Mouse (Mus musculus) liver, embryonic 11.5 days (tissue): ENCODE data around the gene Rnf135. TPM values are rescaled to one million over a fixed set of nuclear protein-coding genes. Genes with fewer than 3 reads are reported as not detected.

ENCODE experiments used
- ATAC-seq: fragments of 200-750 bp; cut with Nextera tagmentation; replicated peaks from 2 replicates; pipeline ENCODE4 v1.8.0; 2017; ENCODE audit warnings: moderate number of reproducible peaks, mild to moderate bottlenecking, moderate TSS enrichment, moderate library complexity; ENCODE audit not compliant: low FRiP score
- DNase-seq: peaks from one replicate; pipeline ENCODE4 v3.0.0-alpha.2; 2017; ENCODE audit warnings: low spot score
- H3K27ac ChIP-seq: fragments of 300-500 bp; sonication (generic); 2 replicates; pipeline ENCODE4 v1.5.1; 2014; ENCODE audit warnings: mild to moderate bottlenecking, low read depth, low read length, control low read depth
- H3K27me3 ChIP-seq: fragments of 300-500 bp; sonication (generic); replicated peaks from 2 replicates; pipeline ENCODE4 v1.6.1; 2014; ENCODE audit warnings: low read length, mixed read lengths; ENCODE audit not compliant: control insufficient read depth, insufficient read depth
- H3K36me3 ChIP-seq: fragments of 300-500 bp; sonication (generic); 2 replicates; pipeline ENCODE4 v1.6.1; 2014; ENCODE audit warnings: mild to moderate bottlenecking, low read length, moderate library complexity, mixed read lengths; ENCODE audit not compliant: control insufficient read depth, insufficient read depth
- H3K4me1 ChIP-seq: fragments of 300-500 bp; sonication (generic); replicated peaks from 2 replicates; pipeline ENCODE4 v1.6.1; 2014; ENCODE audit warnings: low read length, mixed read lengths; ENCODE audit not compliant: control insufficient read depth, insufficient read depth
- H3K4me2 ChIP-seq: fragments of 300-500 bp; sonication (generic); 2 replicates; pipeline ENCODE4 v1.6.1; 2014; ENCODE audit warnings: mild to moderate bottlenecking, control low read depth, moderate library complexity
- H3K4me3 ChIP-seq: fragments of 300-500 bp; sonication (generic); 2 replicates; pipeline ENCODE4 v1.5.1; 2014; ENCODE audit warnings: low read depth, low read length, control low read depth
- H3K9ac ChIP-seq: fragments of 300-500 bp; sonication (generic); 2 replicates; pipeline ENCODE4 v1.6.1; 2014; ENCODE audit warnings: low read depth, low read length, control low read depth
- H3K9me3 ChIP-seq: fragments of 300-500 bp; sonication (generic); 2 replicates; pipeline ENCODE4 v1.6.1; 2016; ENCODE audit warnings: low read length, inconsistent platforms, mixed read lengths; ENCODE audit not compliant: control insufficient read depth
- WGBS: fragments of 180-500 bp; shearing (Covaris S2); extraction: QIAGEN DNeasy Blood & Tissue Kit; methylation state at CpG from one replicate; pipeline ENCODE4 v1.1.7; 2014; 5-methylcytosine and 5-hydroxymethylcytosine counted together
- polyA plus RNA-seq: library from polyadenylated mRNA; unstranded; fragments of >200 nt; fragmentation: Nextera tagmentation; extraction: Ambion mirVana; gene quantifications from 2 replicates; pipeline ENCODE4 v1.2.1, GENCODE M21; 2014

Gene Rnf135
- polyA plus RNA-seq, 1 experiment from 2014 or later: 5.9 TPM

DNA sequence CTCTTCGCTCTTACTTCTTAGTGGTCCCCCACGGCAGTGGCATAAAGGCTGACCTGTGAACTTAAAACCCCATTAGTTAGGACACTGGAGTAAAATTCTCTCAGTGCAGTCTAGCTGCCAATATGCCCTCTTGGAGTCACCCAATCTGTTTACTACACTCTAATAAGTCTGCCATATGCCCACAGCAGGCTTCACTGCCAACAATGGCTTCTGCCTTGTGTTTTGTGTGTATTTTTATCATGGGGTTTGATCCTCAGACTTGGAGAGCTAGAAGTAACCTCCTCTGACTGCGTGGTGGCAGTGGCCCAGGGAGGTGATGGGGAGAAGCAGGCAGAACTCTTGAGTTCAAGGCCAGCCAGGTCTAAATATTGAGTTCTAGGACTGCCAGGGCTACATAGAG, 20.4 kb downstream of the Rnf135 start:
- 73% methylated on average over 3 of the region's 3 CpGs for WGBS

DNA sequence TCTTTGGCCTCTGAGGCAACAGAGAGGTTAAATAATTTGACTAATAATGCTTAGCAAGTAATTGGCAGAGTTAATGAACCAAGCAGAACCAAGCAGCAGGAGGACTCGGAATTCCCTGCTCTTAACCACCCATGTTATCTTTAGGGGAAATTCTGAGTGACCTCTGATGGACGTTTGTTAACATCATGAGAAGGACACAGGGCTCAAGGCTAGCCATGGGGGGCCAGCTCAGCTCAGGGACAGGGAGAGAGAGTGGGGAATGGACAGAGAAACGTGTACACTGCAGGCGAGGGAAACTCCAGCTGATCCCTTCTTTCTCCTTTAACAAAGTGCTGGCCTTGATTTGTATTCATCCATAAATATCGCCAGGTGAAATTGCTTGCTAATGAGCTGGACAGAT, 21.3 kb downstream of the Rnf135 start:
- DNase-seq: no peak
- no peaks in the 10 kb centered on the region for H3K9me3 ChIP-seq
- 62% methylated on average over 5 of the region's 5 CpGs for WGBS
- H3K27me3 ChIP-seq: no peaks in the 10 kb centered on the region
- no peak for ATAC-seq
- H3K4me3 ChIP-seq: no peak overlapping the region
- H3K27ac ChIP-seq: no peak overlapping the region
- no peak overlapping the region for H3K9ac ChIP-seq
- H3K4me1 ChIP-seq: peaks cover under 1% of the 10 kb centered on the region; the same call in 1 of the 2 replicates
- H3K36me3 ChIP-seq: no peaks in the 10 kb centered on the region
- H3K4me2 ChIP-seq: no peak overlapping the region

More for the DNA sequence above, 20.4 kb downstream of the Rnf135 start:
- no peak overlapping the region for H3K27ac ChIP-seq
- H3K4me2 ChIP-seq: no peak overlapping the region
- no peaks in the 10 kb centered on the region for H3K36me3 ChIP-seq
- H3K9ac ChIP-seq: no peak overlapping the region
- H3K4me3 ChIP-seq: no peak overlapping the region
- no peaks in the 10 kb centered on the region for H3K27me3 ChIP-seq
- no peaks in the 10 kb centered on the region for H3K4me1 ChIP-seq
- H3K9me3 ChIP-seq: no peaks in the 10 kb centered on the region
- ATAC-seq (no peak), DNase-seq (no peak)

DNA sequence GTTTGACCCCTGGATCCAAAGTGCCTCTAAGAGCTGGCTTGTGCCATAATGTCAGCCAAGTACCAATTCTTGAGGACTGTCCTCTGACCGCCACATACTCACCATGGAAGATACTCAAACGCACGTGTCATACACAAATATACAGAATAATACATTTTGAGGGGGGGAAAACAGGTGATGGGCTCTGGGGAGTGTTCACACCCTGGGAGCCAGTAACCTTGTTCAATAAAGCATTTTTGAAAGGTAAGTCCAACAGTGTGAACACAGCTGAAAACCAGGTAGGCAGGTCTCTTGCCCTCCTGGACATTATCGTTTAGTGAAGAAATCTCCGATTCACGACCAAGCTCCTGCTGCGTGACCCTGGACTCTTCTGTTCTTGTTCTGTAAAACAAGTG, 24.8 kb downstream of the Rnf135 start:
- Histone ChIP-seq H3K27ac (no peak overlapping the region), H3K4me1 (peaks cover 10% of the 10 kb centered on the region), H3K4me3 (peak overlapping the region; percentile 80; the same call in 1 of the 2 replicates), H3K9me3 (no peaks in the 10 kb centered on the region), H3K4me2 (no peak overlapping the region), H3K9ac (no peak overlapping the region), H3K36me3 (peaks cover 3% of the 10 kb centered on the region; the same call in 1 of the 2 replicates), H3K27me3 (no peaks in the 10 kb centered on the region)
- 36% methylated on average over 7 of the region's 7 CpGs for WGBS
- DNase-seq (no peak), ATAC-seq (no peak)

DNA sequence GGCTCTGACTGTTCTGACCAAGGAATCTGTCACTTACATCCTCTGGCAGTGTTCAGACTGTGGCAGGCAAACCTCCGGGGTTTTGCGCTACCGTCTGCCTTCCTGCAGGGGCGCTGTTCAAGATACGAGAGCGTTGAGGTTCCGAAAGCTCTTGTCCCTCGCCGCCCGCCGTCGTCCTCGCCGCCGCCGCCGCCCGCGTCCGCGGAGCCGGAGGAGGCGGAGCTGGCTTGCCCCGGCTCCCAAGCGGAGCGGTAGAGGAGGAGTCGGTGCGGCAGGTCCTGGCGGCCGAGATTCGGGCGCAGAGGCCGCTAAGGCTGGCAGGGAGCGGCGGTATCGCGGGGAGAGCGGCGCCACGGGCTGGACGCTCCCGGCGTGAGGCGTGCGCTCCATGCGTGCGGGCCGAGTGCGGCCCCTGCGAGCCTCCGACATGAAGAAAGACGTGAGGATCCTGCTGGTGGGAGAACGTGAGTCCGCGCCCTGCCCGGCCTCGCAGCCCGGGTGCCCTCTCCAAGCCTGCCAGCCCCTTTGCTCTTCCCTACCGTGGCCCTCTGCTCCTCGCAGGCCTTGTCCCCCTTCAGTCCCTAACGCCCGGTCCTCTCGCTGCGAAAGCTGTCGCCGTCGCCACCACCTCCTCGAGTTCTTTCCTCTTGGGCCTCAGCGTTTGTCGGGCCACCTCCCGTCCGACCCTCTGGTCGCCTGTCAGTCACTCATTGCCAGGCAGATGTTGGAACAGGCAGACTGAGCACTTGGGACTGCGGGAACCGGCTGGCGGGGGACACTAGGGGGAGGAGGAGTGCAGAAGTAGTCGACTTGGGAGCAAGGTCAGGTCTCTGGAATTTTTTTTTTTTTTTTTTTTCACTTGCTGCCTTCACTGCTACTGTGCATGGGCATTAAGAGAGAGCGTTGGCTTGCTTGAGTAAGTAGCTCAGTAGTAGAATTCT, 25.5 kb downstream of the Rnf135 start, which contains the start of gene Rhot1:
Gene Rhot1 (plus strand): TSS at position 160 of the 941 bp plus-strand sequence.
- H3K4me2 ChIP-seq: peak within 1 kb of the TSS; percentile 76
- ATAC-seq (peak; percentile 95), DNase-seq (peak; percentile 97)
- H3K36me3 ChIP-seq: peaks cover 3% of the 10 kb centered on the region; the same call in 1 of the 2 replicates
- H3K4me3 ChIP-seq: peak within 1 kb of the TSS; percentile 80
- no peaks in the 10 kb centered on the region for H3K9me3 ChIP-seq
- no peaks in the 10 kb centered on the region for H3K27me3 ChIP-seq
- H3K4me1 ChIP-seq: peaks cover 10% of the 10 kb centered on the region
- under 1% methylated on average over 70 of the region's 78 CpGs for WGBS
- H3K9ac ChIP-seq: peak within 1 kb of the TSS; percentile 86
- peak within 1 kb of the TSS; percentile 90 for H3K27ac ChIP-seq

DNA sequence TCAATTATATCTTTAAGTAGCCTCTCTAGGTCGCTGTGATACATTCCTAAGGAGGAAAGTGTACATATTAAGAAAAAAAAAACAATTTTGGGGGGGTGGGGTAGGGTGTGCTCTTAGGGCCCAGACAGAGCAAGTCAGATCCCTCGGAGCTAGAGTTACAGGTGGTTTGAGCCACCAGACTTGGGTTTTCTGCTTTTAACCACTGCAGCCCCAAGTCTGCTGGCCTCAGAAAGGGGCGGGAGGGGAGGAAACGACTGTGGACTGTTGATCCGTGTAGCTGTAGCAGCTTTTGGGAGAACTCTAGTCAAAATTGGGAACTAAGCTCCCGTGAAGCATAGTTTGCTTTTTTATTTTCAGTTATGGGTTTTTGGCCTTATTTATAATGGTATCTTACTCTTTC, 26.7 kb downstream of the Rnf135 start:
- peak overlapping the region; percentile 80 for H3K4me3 ChIP-seq
- H3K4me1 ChIP-seq: peaks cover 10% of the 10 kb centered on the region
- no peaks in the 10 kb centered on the region for H3K27me3 ChIP-seq
- peak overlapping the region; percentile 76 for H3K4me2 ChIP-seq
- ATAC-seq: no peak
- H3K36me3 ChIP-seq: peaks cover 3% of the 10 kb centered on the region; the same call in 1 of the 2 replicates
- WGBS: 38% methylated on average over 6 of the region's 6 CpGs
- H3K27ac ChIP-seq: no peak overlapping the region
- no peak for DNase-seq
- H3K9ac ChIP-seq: peak overlapping the region; percentile 86; the same call in 1 of the 2 replicates
- no peaks in the 10 kb centered on the region for H3K9me3 ChIP-seq

DNA sequence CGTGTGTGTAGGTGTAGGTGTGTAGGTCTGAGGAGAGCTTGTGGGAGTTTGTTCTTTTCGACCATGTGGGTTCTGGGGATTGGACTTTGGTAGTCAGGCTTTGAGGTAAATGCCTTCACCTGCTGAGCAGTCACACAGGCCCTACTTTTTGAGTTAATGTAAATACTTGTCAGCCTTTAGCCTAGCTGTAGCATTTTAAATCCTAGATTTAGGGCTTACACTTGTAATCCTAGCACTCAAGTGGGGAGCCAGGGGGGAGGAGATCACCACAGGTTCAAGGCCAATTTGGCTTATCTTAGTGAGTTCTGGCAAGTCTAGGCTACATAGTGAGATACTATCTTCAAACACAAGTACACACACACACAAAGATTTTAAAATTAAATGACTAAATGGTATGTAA, 28.6 kb downstream of the Rnf135 start:
- Histone ChIP-seq H3K9ac (no peak overlapping the region), H3K27me3 (no peaks in the 10 kb centered on the region)

DNA sequence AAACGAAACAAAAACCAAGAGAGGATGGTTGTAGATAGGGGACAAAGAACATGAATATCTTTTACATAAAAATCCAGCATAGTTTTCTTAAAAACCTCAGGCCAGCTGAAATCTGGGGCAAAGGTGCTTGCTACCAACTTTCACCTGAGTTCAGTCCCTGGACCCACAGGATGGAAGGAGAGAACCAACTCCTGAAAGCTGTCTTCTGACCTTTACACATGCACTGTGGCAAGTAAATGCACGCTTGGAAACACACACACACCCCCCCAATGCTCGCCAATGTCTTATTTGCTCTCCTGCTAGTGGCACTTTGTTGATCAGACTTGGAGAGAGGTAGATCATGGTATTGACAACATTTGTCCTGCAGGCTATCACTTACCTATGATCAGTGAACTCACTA, 31.6 kb downstream of the Rnf135 start:
- 83% methylated on average over 3 of the region's 3 CpGs for WGBS
- H3K9ac ChIP-seq: no peak overlapping the region
- no peaks in the 10 kb centered on the region for H3K27me3 ChIP-seq
- H3K9me3 ChIP-seq: no peaks in the 10 kb centered on the region
- no peak overlapping the region for H3K4me3 ChIP-seq
- peaks cover 8% of the 10 kb centered on the region for H3K4me1 ChIP-seq
- peaks cover 5% of the 10 kb centered on the region; the same call in 1 of the 2 replicates for H3K36me3 ChIP-seq
- ATAC-seq (no peak), DNase-seq (no peak)
- no peak overlapping the region for H3K27ac ChIP-seq
- H3K4me2 ChIP-seq: no peak overlapping the region

More for the DNA sequence above, 28.6 kb downstream of the Rnf135 start:
- Histone ChIP-seq H3K4me2 (no peak overlapping the region), H3K27ac (no peak overlapping the region), H3K36me3 (peaks cover 5% of the 10 kb centered on the region; the same call in 1 of the 2 replicates), H3K9me3 (no peaks in the 10 kb centered on the region), H3K4me3 (no peak overlapping the region), H3K4me1 (peaks cover 10% of the 10 kb centered on the region)
- ATAC-seq (no peak), DNase-seq (no peak)
- WGBS: 91% methylated on average over 2 of the region's 2 CpGs

DNA sequence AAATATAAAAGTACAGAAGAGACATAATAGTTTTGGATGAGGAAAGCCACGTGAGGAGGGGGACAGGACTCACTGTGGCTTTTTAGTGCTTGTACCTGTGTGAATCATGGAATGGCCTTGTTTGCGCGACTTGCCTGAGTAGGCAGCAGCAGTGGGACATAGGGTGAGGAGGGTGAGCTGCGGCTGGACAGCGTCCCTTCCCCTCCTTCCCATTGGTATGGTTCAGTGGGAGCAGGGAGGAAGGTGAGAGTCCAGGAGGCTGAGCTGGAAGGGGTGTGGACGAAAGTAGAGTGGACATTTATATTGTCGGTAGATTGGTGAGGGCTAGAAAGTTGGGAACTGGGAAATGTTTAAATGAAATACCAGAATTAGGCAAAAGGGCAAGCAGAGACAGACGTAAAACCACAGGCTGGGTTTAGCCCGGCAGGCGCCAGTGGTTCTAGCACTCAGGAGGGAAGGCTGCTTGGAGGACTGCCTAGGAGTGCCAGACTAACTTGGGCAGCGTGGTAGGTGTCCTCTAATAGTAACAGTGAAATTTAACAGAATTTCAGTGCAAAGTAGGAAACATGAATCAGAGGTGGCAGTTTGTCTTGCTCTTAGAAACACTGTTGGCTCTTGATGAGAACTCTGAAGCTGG, 35.1 kb downstream of the Rnf135 start:
- H3K36me3 ChIP-seq: peaks cover 7% of the 10 kb centered on the region
- no peak overlapping the region for H3K9ac ChIP-seq
- WGBS: 83% methylated on average over 11 of the region's 11 CpGs
- no peaks in the 10 kb centered on the region for H3K9me3 ChIP-seq
- DNase-seq (no peak), ATAC-seq (no peak)
- peaks cover 2% of the 10 kb centered on the region; the same call in 1 of the 2 replicates for H3K4me1 ChIP-seq
- H3K4me3 ChIP-seq: no peak overlapping the region
- no peak overlapping the region for H3K27ac ChIP-seq
- no peak overlapping the region for H3K4me2 ChIP-seq
- no peaks in the 10 kb centered on the region for H3K27me3 ChIP-seq
